Mouse (Mus musculus): Measurements from ENCODE around the gene Olfr812. TPM values are rescaled to one million over a fixed set of nuclear protein-coding genes. Genes with fewer than 3 reads are reported as not detected.
"Not testable (repeated sequence)": the region's sequence is repeated elsewhere in the genome, so short reads cannot be mapped to it uniquely, and the experiment has no call there.

Gene Olfr812
- not detected in 2 replicates for polyA plus RNA-seq (2016; fragmentation: Nextera tagmentation; extraction: Ambion mirVana)

- Histone ChIP-seq H3K9me3 (no peaks in the 10 kb centered on the region), H3K36me3 (no peaks in the 10 kb centered on the region), H3K27ac (no peak within 1 kb of the TSS), H3K27me3 (ENCODE audit: insufficient read depth, poor library complexity, severe bottlenecking) (no peaks in the 10 kb centered on the region), H3K4me1 (replicated peaks) (no peaks in the 10 kb centered on the region), H3K4me3 (no peak within 1 kb of the TSS)
- WGBS: 88% methylated on average over 1 of the region's 1 CpGs
- no peak for DNase-seq (ENCODE audit: low spot score)
Measured at GRCm38 (mm10) chr10:129845994-129846393, at the start of gene Olfr812. TSS of gene Olfr812 (minus strand) at chr10:129846094.

- 96% methylated on average over 7 of the region's 7 CpGs for WGBS
- no peaks in the 10 kb centered on the region for H3K27me3 ChIP-seq (ENCODE audit: insufficient read depth, poor library complexity, severe bottlenecking)
- no peaks in the 10 kb centered on the region for H3K9me3 ChIP-seq
- no peaks in the 10 kb centered on the region for H3K36me3 ChIP-seq
- no peaks in the 10 kb centered on the region for H3K4me1 ChIP-seq (replicated peaks)
- no peak for DNase-seq (ENCODE audit: low spot score)
- no peak overlapping the region for H3K4me3 ChIP-seq
- H3K27ac ChIP-seq: no peak overlapping the region
Measured at GRCm38 (mm10) chr10:129885934-129886333, 40.0 kb upstream of the Olfr812 start.

GRCm38 (mm10) chr10:129885496-129885895, 39.6 kb upstream of the Olfr812 start:
- WGBS: 86% methylated on average over 6 of the region's 6 CpGs
- H3K36me3 ChIP-seq; DNase-seq (ENCODE audit: low spot score); H3K27ac ChIP-seq; H3K4me3 ChIP-seq; H3K27me3 ChIP-seq (ENCODE audit: insufficient read depth, poor library complexity, severe bottlenecking); H3K9me3 ChIP-seq; H3K4me1 ChIP-seq (replicated peaks): not testable (repeated sequence)

- not testable (repeated sequence) for DNase-seq (ENCODE audit: low spot score)
- 65% methylated on average over 1 of the region's 1 CpGs for WGBS
Measured at GRCm38 (mm10) chr10:129879751-129880150, 33.9 kb upstream of the Olfr812 start, which contains the start of gene Olfr814. TSS of gene Olfr814 (minus strand) at chr10:129879851.

GRCm38 (mm10) chr10:129855067-129855466, 9.2 kb upstream of the Olfr812 start, which contains the start of gene Olfr813:
TSS of gene Olfr813 (plus strand) at chr10:129855367.
- Histone ChIP-seq H3K4me3 (no peak within 1 kb of the TSS), H3K27me3 (ENCODE audit: insufficient read depth, poor library complexity, severe bottlenecking) (no peaks in the 10 kb centered on the region), H3K27ac (no peak within 1 kb of the TSS), H3K36me3 (no peaks in the 10 kb centered on the region), H3K4me1 (replicated peaks) (no peaks in the 10 kb centered on the region), H3K9me3 (no peaks in the 10 kb centered on the region)
- DNase-seq (ENCODE audit: low spot score): no peak

More at GRCm38 (mm10) chr10:129879751-129880150, 33.9 kb upstream of the Olfr812 start, which contains the start of gene Olfr814:
- H3K4me3 ChIP-seq; H3K27ac ChIP-seq; H3K9me3 ChIP-seq; H3K4me1 ChIP-seq (replicated peaks); H3K27me3 ChIP-seq (ENCODE audit: insufficient read depth, poor library complexity, severe bottlenecking); H3K36me3 ChIP-seq: not testable (repeated sequence)

GRCm38 (mm10) chr10:129847343-129847742, 1.4 kb upstream of the Olfr812 start:
- Histone ChIP-seq H3K36me3 (no peaks in the 10 kb centered on the region), H3K4me3 (no peak overlapping the region), H3K27me3 (ENCODE audit: insufficient read depth, poor library complexity, severe bottlenecking) (no peaks in the 10 kb centered on the region), H3K9me3 (no peaks in the 10 kb centered on the region), H3K27ac (no peak overlapping the region), H3K4me1 (replicated peaks) (no peaks in the 10 kb centered on the region)
- DNase-seq (ENCODE audit: low spot score): no peak
- 69% methylated on average over 1 of the region's 1 CpGs for WGBS

- no peaks in the 10 kb centered on the region for H3K9me3 ChIP-seq
- H3K4me1 ChIP-seq (replicated peaks): no peaks in the 10 kb centered on the region
- no peak within 1 kb of the TSS for H3K4me3 ChIP-seq
- WGBS: 89% methylated on average over 4 of the region's 4 CpGs
- DNase-seq (ENCODE audit: low spot score): no peak
- no peak within 1 kb of the TSS for H3K27ac ChIP-seq
- no peaks in the 10 kb centered on the region for H3K36me3 ChIP-seq
- no peaks in the 10 kb centered on the region for H3K27me3 ChIP-seq (ENCODE audit: insufficient read depth, poor library complexity, severe bottlenecking)
Measured at GRCm38 (mm10) chr10:129804296-129804695, 41.6 kb downstream of the Olfr812 start, which contains the start of gene Olfr811. TSS of gene Olfr811 (minus strand) at chr10:129804396.

GRCm38 (mm10) chr10:129794817-129795216, 51.1 kb downstream of the Olfr812 start, which contains the start of gene Olfr810:
TSS of gene Olfr810 (minus strand) at chr10:129794917.
- Histone ChIP-seq H3K27me3 (ENCODE audit: insufficient read depth, poor library complexity, severe bottlenecking) (no peaks in the 10 kb centered on the region), H3K27ac (no peak within 1 kb of the TSS), H3K36me3 (no peaks in the 10 kb centered on the region), H3K9me3 (no peaks in the 10 kb centered on the region), H3K4me3 (no peak within 1 kb of the TSS), H3K4me1 (replicated peaks) (no peaks in the 10 kb centered on the region)
- DNase-seq (ENCODE audit: low spot score): no peak

Other genes with a start within 250 kb of the Olfr812 start
- not detected in 2 replicates for gene Olfr796, start 233.5 kb downstream of the Olfr812 start, polyA plus RNA-seq (2016; fragmentation: Nextera tagmentation; extraction: Ambion mirVana)
- not detected in 2 replicates for gene Olfr798, start 218.2 kb downstream of the Olfr812 start, polyA plus RNA-seq (2016; fragmentation: Nextera tagmentation; extraction: Ambion mirVana)
- gene Olfr799, start 208.6 kb downstream of the Olfr812 start, polyA plus RNA-seq (2016; fragmentation: Nextera tagmentation; extraction: Ambion mirVana): not detected in 2 replicates
- not detected in 2 replicates for gene Olfr800, start 188.4 kb downstream of the Olfr812 start, polyA plus RNA-seq (2016; fragmentation: Nextera tagmentation; extraction: Ambion mirVana)
- gene Olfr801, start 172.2 kb downstream of the Olfr812 start, polyA plus RNA-seq (2016; fragmentation: Nextera tagmentation; extraction: Ambion mirVana): not detected in 2 replicates
- not detected in 2 replicates for gene Olfr802, start 157.9 kb downstream of the Olfr812 start, polyA plus RNA-seq (2016; fragmentation: Nextera tagmentation; extraction: Ambion mirVana)
- gene Olfr803, start 151.8 kb downstream of the Olfr812 start, polyA plus RNA-seq (2016; fragmentation: Nextera tagmentation; extraction: Ambion mirVana): not detected in 2 replicates
- not detected in 2 replicates for gene Olfr804, start 142.9 kb downstream of the Olfr812 start, polyA plus RNA-seq (2016; fragmentation: Nextera tagmentation; extraction: Ambion mirVana)
- gene Olfr805, start 116.7 kb downstream of the Olfr812 start, polyA plus RNA-seq (2016; fragmentation: Nextera tagmentation; extraction: Ambion mirVana): not detected in 2 replicates
- gene Olfr806, start 104.2 kb downstream of the Olfr812 start, polyA plus RNA-seq (2016; fragmentation: Nextera tagmentation; extraction: Ambion mirVana): not detected in 2 replicates
- gene Olfr807, start 88.3 kb downstream of the Olfr812 start, polyA plus RNA-seq (2016; fragmentation: Nextera tagmentation; extraction: Ambion mirVana): not detected in 2 replicates
- gene Olfr808, start 80.6 kb downstream of the Olfr812 start, polyA plus RNA-seq (2016; fragmentation: Nextera tagmentation; extraction: Ambion mirVana): not detected in 2 replicates
- gene Olfr809, start 71.5 kb downstream of the Olfr812 start, polyA plus RNA-seq (2016; fragmentation: Nextera tagmentation; extraction: Ambion mirVana): not detected in 2 replicates
- gene Olfr810, start 51.2 kb downstream of the Olfr812 start, polyA plus RNA-seq (2016; fragmentation: Nextera tagmentation; extraction: Ambion mirVana): not detected in 2 replicates
- gene Olfr811, start 41.7 kb downstream of the Olfr812 start, polyA plus RNA-seq (2016; fragmentation: Nextera tagmentation; extraction: Ambion mirVana): not detected in 2 replicates
- not detected in 2 replicates for gene Olfr813, start 9.3 kb upstream of the Olfr812 start, polyA plus RNA-seq (2016; fragmentation: Nextera tagmentation; extraction: Ambion mirVana)
- not detected in 2 replicates for gene Olfr814, start 33.8 kb upstream of the Olfr812 start, polyA plus RNA-seq (2016; fragmentation: Nextera tagmentation; extraction: Ambion mirVana)
- gene Olfr815, start 59.8 kb upstream of the Olfr812 start, polyA plus RNA-seq (2016; fragmentation: Nextera tagmentation; extraction: Ambion mirVana): not detected in 2 replicates
- gene Olfr816, start 69.5 kb upstream of the Olfr812 start, polyA plus RNA-seq (2016; fragmentation: Nextera tagmentation; extraction: Ambion mirVana): not detected in 2 replicates
- gene Olfr818, start 103.0 kb upstream of the Olfr812 start, polyA plus RNA-seq (2016; fragmentation: Nextera tagmentation; extraction: Ambion mirVana): not detected in 2 replicates
- not detected in 2 replicates for gene Olfr819, start 121.2 kb upstream of the Olfr812 start, polyA plus RNA-seq (2016; fragmentation: Nextera tagmentation; extraction: Ambion mirVana)
- gene Olfr247, start 130.0 kb upstream of the Olfr812 start, polyA plus RNA-seq (2016; fragmentation: Nextera tagmentation; extraction: Ambion mirVana): not detected in 2 replicates
- not detected in 2 replicates for gene Gm10310, start 139.0 kb upstream of the Olfr812 start, polyA plus RNA-seq (2016; fragmentation: Nextera tagmentation; extraction: Ambion mirVana)
- not detected in 2 replicates for gene Olfr820, start 166.5 kb upstream of the Olfr812 start, polyA plus RNA-seq (2016; fragmentation: Nextera tagmentation; extraction: Ambion mirVana)
- gene Olfr821, start 184.3 kb upstream of the Olfr812 start, polyA plus RNA-seq (2016; fragmentation: Nextera tagmentation; extraction: Ambion mirVana): not detected in 2 replicates
- not detected in 2 replicates for gene Olfr822, start 225.1 kb upstream of the Olfr812 start, polyA plus RNA-seq (2016; fragmentation: Nextera tagmentation; extraction: Ambion mirVana)

Measured in hindbrain, embryonic 10.5 days (tissue).